Mouse (Mus musculus): ENCODE results near the gene Arl13b.

DNA sequence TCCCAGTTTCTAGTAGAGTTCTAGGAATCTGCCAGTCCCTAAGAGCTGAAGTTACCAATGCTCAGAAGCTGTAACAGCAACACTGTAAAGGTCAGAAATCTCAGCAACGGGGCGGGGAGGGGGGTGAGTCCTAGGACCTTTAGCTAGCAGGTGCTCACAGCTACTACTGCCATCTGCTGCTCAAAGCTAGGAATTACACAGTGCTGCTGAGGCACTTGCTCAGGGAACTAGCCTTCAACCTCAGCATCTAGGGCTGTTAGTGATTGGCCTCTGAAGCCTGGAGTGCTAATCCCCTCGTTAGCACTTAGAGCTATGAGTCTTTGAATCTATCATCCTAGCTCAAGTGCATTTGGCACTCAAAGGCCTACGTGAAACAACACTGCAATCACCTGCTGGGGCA, 14.4 kb downstream of the Arl13b start:
- TF ChIP-seq CTCF (IDR thresholded peaks at IDR 0.05; ENCODE audit: low read depth, low read length) (peak; percentile 97), POLR2AphosphoS5 (IDR thresholded peaks at IDR 0.05; ENCODE audit: insufficient replicate concordance, low read depth, low read length) (no peak), GATA2 (IDR thresholded peaks at IDR 0.05; ENCODE audit: borderline replicate concordance, low read depth, low read length) (no peak), GATA1 (IDR thresholded peaks at IDR 0.05; ENCODE audit: borderline replicate concordance, low read length) (no peak), TAL1 (conservative IDR thresholded peaks at IDR 0.05; ENCODE audit: low read depth, low read length) (no peak)
